Mouse (Mus musculus) limb, embryonic 11.5 days (tissue): Measurements from ENCODE around the gene Samsn1. TPM values are rescaled to one million over a fixed set of nuclear protein-coding genes. Genes with fewer than 3 reads are reported as not detected.

Source experiments
- ATAC-seq: fragments of 200-750 bp; cut with Nextera tagmentation; 2 replicates; pipeline ENCODE4 v1.8.0; 2017; ENCODE audit warnings: low read depth; ENCODE audit not compliant: insufficient number of reproducible peaks, low FRiP score, low TSS enrichment
- DNase-seq: peaks from one replicate; pipeline ENCODE4 v3.0.0-alpha.2; 2015; ENCODE audit warnings: low spot score
- H3K27ac ChIP-seq: fragments of 300-500 bp; sonication (generic); replicated peaks from 2 replicates; pipeline ENCODE4 v1.5.1; 2014; ENCODE audit warnings: low read depth, mild to moderate bottlenecking, low read length
- H3K27me3 ChIP-seq: fragments of 300-500 bp; sonication (generic); 2 replicates; pipeline ENCODE4 v1.6.1; 2014; ENCODE audit warnings: mild to moderate bottlenecking, low read length, mixed read lengths; ENCODE audit not compliant: control insufficient read depth, insufficient read depth
- H3K36me3 ChIP-seq: fragments of 300-500 bp; sonication (generic); 2 replicates; pipeline ENCODE4 v1.6.1; 2014; ENCODE audit warnings: mild to moderate bottlenecking, low read length, moderate library complexity, mixed read lengths; ENCODE audit not compliant: control insufficient read depth, insufficient read depth
- H3K4me1 ChIP-seq: fragments of 300-500 bp; sonication (generic); 2 replicates; pipeline ENCODE4 v1.6.1; 2014; ENCODE audit warnings: low read length, mixed read lengths; ENCODE audit not compliant: control insufficient read depth, insufficient read depth
- H3K4me2 ChIP-seq: fragments of 300-500 bp; sonication (generic); 2 replicates; pipeline ENCODE4 v1.6.1; 2014; ENCODE audit warnings: low read depth, mild to moderate bottlenecking, moderate library complexity; ENCODE audit not compliant: severe bottlenecking
- H3K4me3 ChIP-seq: fragments of 300-500 bp; sonication (generic); 2 replicates; pipeline ENCODE4 v1.5.1; 2014; ENCODE audit warnings: low read depth, low read length
- H3K9ac ChIP-seq: fragments of 300-500 bp; sonication (generic); 2 replicates; pipeline ENCODE4 v1.6.1; 2014; ENCODE audit warnings: mild to moderate bottlenecking, low read length
- H3K9me3 ChIP-seq: fragments of 300-500 bp; sonication (generic); 2 replicates; pipeline ENCODE4 v1.6.1; 2016; ENCODE audit warnings: low read length; ENCODE audit not compliant: control insufficient read depth
- WGBS: fragments of 180-500 bp; shearing (Covaris S2); extraction: QIAGEN DNeasy Blood & Tissue Kit; methylation state at CpG from one replicate; pipeline ENCODE4 v1.1.7; 2014; 5-methylcytosine and 5-hydroxymethylcytosine counted together
- polyA plus RNA-seq: library from polyadenylated mRNA; unstranded; fragments of >200 nt; fragmentation: Nextera tagmentation; extraction: Ambion mirVana; gene quantifications from 2 replicates; pipeline ENCODE4 v1.2.1, GENCODE M21; 2014

The Samsn1 gene
- polyA plus RNA-seq, 1 experiment from 2014 or later: 1.4 TPM

DNA sequence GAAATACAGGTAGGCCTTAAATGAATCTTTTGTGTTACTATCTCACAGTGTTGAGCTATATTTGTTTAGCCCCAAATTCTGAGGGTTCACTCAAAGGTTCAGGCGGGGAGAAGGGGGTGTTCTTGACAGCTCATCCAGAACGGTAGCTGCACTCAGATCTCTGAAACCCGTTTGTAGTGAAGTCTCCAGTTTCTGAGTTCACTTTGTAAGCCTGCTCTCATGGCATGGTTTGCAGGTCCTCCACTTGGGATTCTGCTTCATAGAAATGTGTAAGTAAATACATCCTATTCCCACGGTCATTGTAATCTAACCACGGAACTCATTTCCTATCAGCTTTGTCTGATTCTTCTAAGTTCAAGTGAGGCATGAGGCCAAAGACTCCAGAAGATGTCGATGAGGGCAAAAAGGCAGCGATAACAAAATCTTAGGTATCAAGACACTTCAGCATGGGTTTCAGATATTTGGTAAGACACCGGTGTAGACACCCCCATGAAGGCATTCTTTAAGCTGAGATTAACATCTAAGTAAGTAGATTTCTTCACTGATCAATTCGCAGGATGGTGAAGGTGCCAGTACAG is 18.2 kb downstream of the Samsn1 start:
- no peaks in the 10 kb centered on the region for H3K9me3 ChIP-seq
- H3K4me3 ChIP-seq: no peak overlapping the region
- 89% methylated on average over 9 of the region's 9 CpGs for WGBS
- DNase-seq (no peak), ATAC-seq (no peak)
- H3K27me3 ChIP-seq: no peaks in the 10 kb centered on the region
- no peak overlapping the region for H3K4me2 ChIP-seq
- H3K36me3 ChIP-seq: no peaks in the 10 kb centered on the region
- H3K9ac ChIP-seq: no peak overlapping the region
- H3K4me1 ChIP-seq: no peaks in the 10 kb centered on the region; the same call in 1 of the 2 replicates
- no peak overlapping the region for H3K27ac ChIP-seq

DNA sequence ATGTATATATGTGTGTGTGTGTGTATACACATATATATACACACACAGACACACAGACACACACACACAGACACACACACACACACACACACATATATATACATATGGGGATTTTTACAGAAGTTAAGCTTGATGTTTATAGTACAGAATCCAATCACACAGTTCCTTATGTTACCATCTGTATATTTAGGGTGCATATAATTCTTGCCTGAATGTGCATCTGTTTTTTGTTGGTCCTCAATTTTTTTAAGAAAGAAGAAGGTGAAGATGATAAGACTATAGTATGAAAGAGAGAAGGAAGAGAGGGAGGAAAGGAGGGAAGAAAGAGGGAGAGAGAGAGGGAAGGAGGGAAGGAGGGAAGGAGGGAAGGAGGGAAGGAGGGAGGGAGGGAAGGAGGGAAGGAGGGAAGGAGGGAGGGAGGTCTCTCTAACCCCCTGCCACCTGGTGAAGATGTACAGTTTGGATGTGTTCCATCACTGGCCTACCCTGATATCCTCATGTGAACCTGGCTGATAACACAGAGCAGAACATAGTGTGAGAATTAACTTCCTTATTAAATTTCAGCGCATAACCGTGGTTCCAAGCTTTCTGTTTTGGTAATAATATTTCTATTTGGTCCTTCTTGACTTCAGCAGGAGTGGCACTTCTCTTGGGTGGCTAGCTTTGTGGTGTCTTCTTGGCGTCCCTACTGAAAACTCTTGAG is 19.1 kb downstream of the Samsn1 start:
- no peaks in the 10 kb centered on the region for H3K36me3 ChIP-seq
- H3K9ac ChIP-seq: no peak overlapping the region
- H3K9me3 ChIP-seq: no peaks in the 10 kb centered on the region
- ATAC-seq (no peak), DNase-seq (no peak)
- 89% methylated on average over 3 of the region's 3 CpGs for WGBS
- H3K4me3 ChIP-seq: no peak overlapping the region
- no peak overlapping the region for H3K4me2 ChIP-seq
- no peaks in the 10 kb centered on the region for H3K27me3 ChIP-seq
- no peaks in the 10 kb centered on the region; the same call in 1 of the 2 replicates for H3K4me1 ChIP-seq
- H3K27ac ChIP-seq: no peak overlapping the region

- WGBS: 81% methylated on average over 12 of the region's 12 CpGs
- Histone ChIP-seq H3K4me3 (no peak overlapping the region), H3K36me3 (no peaks in the 10 kb centered on the region)
These were observed 19.8 kb downstream of the Samsn1 start for GRCm38 (mm10) chr16:76002287-76002686.

DNA sequence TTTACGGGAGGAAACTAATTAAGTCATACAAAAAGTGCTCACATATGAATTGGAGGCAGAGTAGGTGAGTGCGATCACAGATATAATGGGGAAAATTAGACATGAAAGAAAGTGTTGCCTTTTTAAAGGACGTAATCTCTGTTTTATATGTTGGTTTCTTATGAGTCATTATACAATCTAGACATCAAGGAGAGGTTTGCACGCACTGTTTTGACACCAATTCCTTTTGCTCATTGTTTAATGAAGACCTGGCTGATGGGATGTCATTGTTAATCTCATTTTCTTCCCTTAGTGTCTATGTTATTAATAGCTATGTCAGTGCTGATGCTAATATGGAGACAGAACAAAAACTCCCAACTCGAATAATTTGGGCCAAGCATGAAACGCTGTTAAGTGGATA is 20.3 kb downstream of the Samsn1 start:
- no peaks in the 10 kb centered on the region for H3K9me3 ChIP-seq
- no peaks in the 10 kb centered on the region for H3K36me3 ChIP-seq
- no peak overlapping the region for H3K27ac ChIP-seq
- ATAC-seq: no peak
- H3K4me3 ChIP-seq: no peak overlapping the region
- H3K27me3 ChIP-seq: no peaks in the 10 kb centered on the region
- DNase-seq: no peak
- 58% methylated on average over 6 of the region's 6 CpGs for WGBS
- no peak overlapping the region for H3K4me2 ChIP-seq
- no peak overlapping the region for H3K9ac ChIP-seq
- H3K4me1 ChIP-seq: no peaks in the 10 kb centered on the region; the same call in 1 of the 2 replicates

More at GRCm38 (mm10) chr16:76002287-76002686, 19.8 kb downstream of the Samsn1 start:
- DNase-seq: no peak
- no peaks in the 10 kb centered on the region for H3K9me3 ChIP-seq
- no peak overlapping the region for H3K27ac ChIP-seq
- H3K9ac ChIP-seq: no peak overlapping the region
- H3K27me3 ChIP-seq: no peaks in the 10 kb centered on the region
- H3K4me1 ChIP-seq: no peaks in the 10 kb centered on the region; the same call in 1 of the 2 replicates
- H3K4me2 ChIP-seq: no peak overlapping the region
- ATAC-seq: no peak

GRCm38 (mm10) chr16:76000127-76000526 is 22.0 kb downstream of the Samsn1 start:
- no peak overlapping the region for H3K27ac ChIP-seq
- H3K9me3 ChIP-seq: no peaks in the 10 kb centered on the region
- WGBS: 90% methylated on average over 9 of the region's 9 CpGs
- no peak overlapping the region for H3K4me3 ChIP-seq
- no peaks in the 10 kb centered on the region; the same call in 1 of the 2 replicates for H3K4me1 ChIP-seq
- no peak overlapping the region for H3K4me2 ChIP-seq
- no peaks in the 10 kb centered on the region for H3K36me3 ChIP-seq
- no peaks in the 10 kb centered on the region for H3K27me3 ChIP-seq
- no peak overlapping the region for H3K9ac ChIP-seq
- ATAC-seq (no peak), DNase-seq (no peak)

DNA sequence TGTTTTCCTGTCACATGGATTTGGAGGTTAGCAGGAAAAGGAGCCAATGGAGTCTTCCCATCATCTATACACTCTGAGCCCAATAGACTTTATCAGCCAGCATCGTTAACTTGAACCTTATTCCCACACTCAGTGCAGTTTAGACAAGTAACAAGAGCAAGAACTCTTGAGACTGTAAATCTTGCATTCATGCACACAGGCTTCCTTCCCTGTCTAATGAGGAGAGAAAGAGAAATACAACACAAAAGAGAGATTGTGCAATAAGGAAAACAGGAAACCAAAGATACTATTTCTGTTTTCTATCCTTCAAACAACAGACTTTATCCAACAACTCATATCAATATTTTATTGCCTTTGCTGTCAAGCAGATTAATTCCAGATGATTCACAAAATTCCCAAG is 31.9 kb downstream of the Samsn1 start:
- 28% methylated on average over 1 of the region's 1 CpGs for WGBS
- DNase-seq: no peak

DNA sequence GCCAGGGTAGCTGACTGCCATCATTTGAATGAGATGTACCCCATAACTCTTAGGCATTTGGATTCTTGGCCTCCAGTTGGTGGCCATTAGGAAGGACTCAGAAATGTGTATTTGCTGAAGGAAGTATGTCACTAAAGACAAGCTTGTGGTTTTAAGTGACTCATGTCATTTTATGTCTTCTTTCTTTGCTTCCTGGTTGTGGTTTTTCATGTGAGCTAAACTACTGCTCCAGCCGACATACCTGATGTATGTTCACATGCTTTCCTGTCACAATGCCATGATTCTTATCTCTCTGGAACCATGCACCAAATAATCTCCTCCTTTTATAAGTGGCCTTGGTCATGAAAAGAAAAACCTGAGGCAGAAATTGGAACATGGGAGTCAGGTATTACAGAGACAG is 38.2 kb downstream of the Samsn1 start:
- no peaks in the 10 kb centered on the region for H3K9me3 ChIP-seq
- no peak overlapping the region for H3K4me2 ChIP-seq
- no peak overlapping the region for H3K4me3 ChIP-seq
- 84% methylated on average over 1 of the region's 1 CpGs for WGBS
- no peak for ATAC-seq
- H3K9ac ChIP-seq: no peak overlapping the region
- no peaks in the 10 kb centered on the region for H3K27me3 ChIP-seq
- no peak overlapping the region for H3K27ac ChIP-seq
- no peaks in the 10 kb centered on the region for H3K36me3 ChIP-seq
- H3K4me1 ChIP-seq: no peaks in the 10 kb centered on the region
- DNase-seq: no peak

More for the DNA sequence above, 31.9 kb downstream of the Samsn1 start:
- Histone ChIP-seq H3K4me1 (no peaks in the 10 kb centered on the region), H3K4me2 (no peak overlapping the region), H3K27ac (no peak overlapping the region), H3K27me3 (no peaks in the 10 kb centered on the region), H3K9ac (no peak overlapping the region), H3K9me3 (no peaks in the 10 kb centered on the region), H3K36me3 (no peaks in the 10 kb centered on the region), H3K4me3 (no peak overlapping the region)
- ATAC-seq: no peak

- H3K4me3 ChIP-seq: no peak overlapping the region
- H3K4me2 ChIP-seq: no peak overlapping the region
- no peaks in the 10 kb centered on the region for H3K36me3 ChIP-seq
- H3K9ac ChIP-seq: no peak overlapping the region
- H3K27me3 ChIP-seq: no peaks in the 10 kb centered on the region
- no peak for DNase-seq
- H3K27ac ChIP-seq: no peak overlapping the region
- no peaks in the 10 kb centered on the region for H3K4me1 ChIP-seq
- no peak for ATAC-seq
- H3K9me3 ChIP-seq: no peaks in the 10 kb centered on the region
These were observed 42.7 kb downstream of the Samsn1 start for GRCm38 (mm10) chr16:75979381-75979780.
